Mouse (Mus musculus) forebrain, postnatal 0 days (tissue): ENCODE data around the gene Vsx1. TPM values are rescaled to one million over a fixed set of nuclear protein-coding genes. Genes with fewer than 3 reads are reported as not detected.

ENCODE experiments used
- ATAC-seq: fragments of 200-750 bp; cut with Nextera tagmentation; 2 replicates; pipeline ENCODE4 v1.8.0; 2017; ENCODE audit warnings: mild to moderate bottlenecking, moderate library complexity
- DNase-seq: peaks from one replicate; pipeline ENCODE4 v3.0.0-alpha.2; 2015
- H3K27ac ChIP-seq: fragments of 300-500 bp; sonication (generic); 2 replicates; pipeline ENCODE4 v1.5.1; 2014; ENCODE audit warnings: low read depth, mild to moderate bottlenecking, antibody characterized with exemption, low read length, moderate library complexity, mixed read lengths
- H3K27me3 ChIP-seq: fragments of 300-500 bp; sonication (generic); 2 replicates; pipeline ENCODE4 v1.6.1; 2014; ENCODE audit warnings: mild to moderate bottlenecking, low read length, mixed read lengths; ENCODE audit not compliant: insufficient read depth
- H3K36me3 ChIP-seq: fragments of 300-500 bp; sonication (generic); 2 replicates; pipeline ENCODE4 v1.6.1; 2014; ENCODE audit warnings: mild to moderate bottlenecking, moderate library complexity; ENCODE audit not compliant: insufficient read depth
- H3K4me1 ChIP-seq: fragments of 300-500 bp; sonication (generic); 2 replicates; pipeline ENCODE4 v1.6.1; 2014; ENCODE audit warnings: antibody characterized with exemption; ENCODE audit not compliant: insufficient read depth
- H3K4me2 ChIP-seq: fragments of 300-500 bp; sonication (generic); 2 replicates; pipeline ENCODE4 v1.6.1; 2014; ENCODE audit warnings: low read depth, mild to moderate bottlenecking, moderate library complexity
- H3K4me3 ChIP-seq: fragments of 300-500 bp; sonication (generic); 2 replicates; pipeline ENCODE4 v1.5.1; 2014; ENCODE audit warnings: low read depth, low read length, mixed read lengths
- H3K9ac ChIP-seq: fragments of 300-500 bp; sonication (generic); 2 replicates; pipeline ENCODE4 v1.6.1; 2014; ENCODE audit warnings: mild to moderate bottlenecking
- H3K9me3 ChIP-seq: fragments of 300-500 bp; sonication (generic); 2 replicates; pipeline ENCODE4 v1.6.1; 2016; ENCODE audit warnings: low read length
- CTCF ChIP-seq: sonication (generic); IDR thresholded peaks from 2 replicates; pipeline ENCODE4 v1.5.1; 2016; ENCODE audit warnings: antibody characterized with exemption, control low read depth, low read depth
- whole genome bisulfite sequencing: fragments of 180-500 bp; shearing (Covaris S2); extraction: QIAGEN DNeasy Blood & Tissue Kit; methylation state at CpG from one replicate; pipeline ENCODE4 v1.1.7; 2014; 5-methylcytosine and 5-hydroxymethylcytosine counted together
- polyA plus RNA-seq: library from polyadenylated mRNA; unstranded; fragments of >200 nt; fragmentation: Nextera tagmentation; extraction: Ambion mirVana; gene quantifications from 2 replicates; pipeline ENCODE4 v1.2.1, GENCODE M21; 2015
- total RNA-seq: library from RNA; depleted of rRNA; stranded (reverse); fragments of >200 nt; gene quantifications from 2 replicates; pipeline ENCODE4 v1.2.3, GENCODE M21; 2014

Vsx1 gene
- total and polyA plus RNA-seq, 2 experiments from 2014 or later, result 0.13 TPM; not detected in 1

- WGBS, result 0% methylated on average over 2 of the region's 2 CpGs
- Histone ChIP-seq H3K4me2 (no peak overlapping the region), H3K27me3 (no peaks in the 10 kb centered on the region), H3K9ac (no peak overlapping the region), H3K4me3 (no peak overlapping the region), H3K27ac (no peak overlapping the region), H3K4me1 (no peaks in the 10 kb centered on the region), H3K9me3 (no peaks in the 10 kb centered on the region), H3K36me3 (no peaks in the 10 kb centered on the region)
- TF ChIP-seq CTCF, result peak; percentile 87
- DNase-seq (peak; percentile 88), ATAC-seq (peak; percentile 85)
These were observed 14.3 kb downstream of the Vsx1 start for GRCm38 (mm10) chr2:150674900-150675299.

GRCm38 (mm10) chr2:150673929-150674328, 15.2 kb downstream of the Vsx1 start:
- Histone ChIP-seq H3K4me3 (no peak overlapping the region), H3K4me1 (no peaks in the 10 kb centered on the region), H3K9ac (no peak overlapping the region), H3K27ac (no peak overlapping the region), H3K27me3 (no peaks in the 10 kb centered on the region), H3K9me3 (no peaks in the 10 kb centered on the region), H3K36me3 (no peaks in the 10 kb centered on the region), H3K4me2 (no peak overlapping the region)
- TF ChIP-seq CTCF, result no peak
- ATAC-seq (0 out of 2 replicates have a peak, but pooled peaks have one; percentile 10), DNase-seq (no peak)
- WGBS, result 81% methylated on average over 11 of the region's 11 CpGs

GRCm38 (mm10) chr2:150671609-150672290, 17.4 kb downstream of the Vsx1 start:
- Histone ChIP-seq H3K9ac (no peak overlapping the region), H3K4me3 (no peak overlapping the region), H3K9me3 (no peaks in the 10 kb centered on the region), H3K36me3 (no peaks in the 10 kb centered on the region), H3K4me1 (peaks cover 8% of the 10 kb centered on the region; the same call in 1 of the 2 replicates), H3K4me2 (no peak overlapping the region), H3K27me3 (no peaks in the 10 kb centered on the region), H3K27ac (no peak overlapping the region)
- no peak for TF ChIP-seq CTCF
- DNase-seq, result peak; percentile 33
- WGBS, result 76% methylated on average over 8 of the region's 8 CpGs
- no peak for ATAC-seq

GRCm38 (mm10) chr2:150670926-150671325, 18.2 kb downstream of the Vsx1 start:
- 95% methylated on average over 1 of the region's 1 CpGs for WGBS
- no peak for TF ChIP-seq CTCF
- Histone ChIP-seq H3K9me3 (no peaks in the 10 kb centered on the region), H3K27me3 (no peaks in the 10 kb centered on the region), H3K27ac (no peak overlapping the region), H3K9ac (no peak overlapping the region), H3K4me1 (peaks cover 9% of the 10 kb centered on the region; the same call in 1 of the 2 replicates), H3K4me2 (no peak overlapping the region), H3K36me3 (no peaks in the 10 kb centered on the region), H3K4me3 (no peak overlapping the region)
- no peak for ATAC-seq
- DNase-seq, result no peak

GRCm38 (mm10) chr2:150669454-150670045, 19.6 kb downstream of the Vsx1 start:
- ATAC-seq (no peak), DNase-seq (no peak)
- 72% methylated on average over 2 of the region's 2 CpGs for WGBS
- Histone ChIP-seq H3K4me2 (no peak overlapping the region), H3K27me3 (no peaks in the 10 kb centered on the region), H3K9ac (no peak overlapping the region), H3K36me3 (no peaks in the 10 kb centered on the region), H3K4me1 (peaks cover 9% of the 10 kb centered on the region; the same call in 1 of the 2 replicates), H3K4me3 (no peak overlapping the region), H3K27ac (no peak overlapping the region), H3K9me3 (no peaks in the 10 kb centered on the region)
- no peak for TF ChIP-seq CTCF

GRCm38 (mm10) chr2:150668956-150669355, 20.2 kb downstream of the Vsx1 start:
- TF ChIP-seq CTCF, result no peak
- DNase-seq (no peak), ATAC-seq (no peak)
- H3K4me2 ChIP-seq, result no peak overlapping the region
- no peaks in the 10 kb centered on the region for H3K9me3 ChIP-seq
- H3K9ac ChIP-seq, result no peak overlapping the region
- H3K27me3 ChIP-seq, result no peaks in the 10 kb centered on the region
- H3K4me1 ChIP-seq, result peaks cover 15% of the 10 kb centered on the region; the same call in 1 of the 2 replicates
- H3K36me3 ChIP-seq, result no peaks in the 10 kb centered on the region
- WGBS, result 90% methylated on average over 5 of the region's 5 CpGs
- H3K27ac ChIP-seq, result no peak overlapping the region; the same call in 1 of the 2 replicates
- no peak overlapping the region for H3K4me3 ChIP-seq
